Mouse (Mus musculus): Measurements from ENCODE around the gene Snx13. TPM values are rescaled to one million over a fixed set of nuclear protein-coding genes. Genes with fewer than 3 reads are reported as not detected.

The Snx13 gene
- total RNA-seq, 1 experiment: 13.6 TPM

- Histone ChIP-seq H3K4me1 (ENCODE audit: control insufficient read depth in 2 of 2, insufficient read depth in 2 of 2, low read length in 2 of 2, poor library complexity in 1 of 2) (no peaks in the 10 kb centered on the region), H3K9ac (ENCODE audit: insufficient read depth, low read depth, low read length, poor library complexity, severe bottlenecking) (no peak overlapping the region), H3K27ac (ENCODE audit: insufficient read depth, low read depth, low read length, poor library complexity, severe bottlenecking) (no peak overlapping the region), H3K4me3 (ENCODE audit: insufficient read depth in 1 of 2, low read depth in 1 of 2, low read length in 2 of 2, poor library complexity in 1 of 2, severe bottlenecking in 1 of 2) (no peak overlapping the region), H3K9me3 (ENCODE audit: control insufficient read depth, insufficient read depth, low read depth, low read length) (no peaks in the 10 kb centered on the region), H3K36me3 (ENCODE audit: control insufficient read depth, insufficient read depth, low read length, poor library complexity, severe bottlenecking) (no peaks in the 10 kb centered on the region)
- TF ChIP-seq HCFC1 (IDR thresholded peaks at IDR 0.05; ENCODE audit: borderline replicate concordance, insufficient read depth, low read length) (no peak), CHD2 (IDR thresholded peaks at IDR 0.05; ENCODE audit: low read depth, low read length) (no peak), ZNF384 (IDR thresholded peaks at IDR 0.05; ENCODE audit: low read depth, low read length) (no peak), MAFK (IDR thresholded peaks at IDR 0.05; ENCODE audit: insufficient read depth, low read depth, low read length) (no peak), ZC3H11A (IDR thresholded peaks at IDR 0.05; ENCODE audit: borderline replicate concordance, low read depth, low read length) (no peak)
- no peak for DNase-seq (ENCODE audit: low read depth, low spot score)
- in situ Hi-C loops (cut with MboI; ENCODE audit: low sequenced_read_pairs in 2 of 2, unreplicated experiment in 2 of 2): no loop called here
Measured at GRCm38 (mm10) chr12:35054420-35054819, 7.4 kb downstream of the Snx13 start.

GRCm38 (mm10) chr12:35055114-35056095 lies 8.4 kb downstream of the Snx13 start:
- Histone ChIP-seq H3K4me3 (ENCODE audit: insufficient read depth in 1 of 2, low read depth in 1 of 2, low read length in 2 of 2, poor library complexity in 1 of 2, severe bottlenecking in 1 of 2) (no peak overlapping the region), H3K9ac (ENCODE audit: insufficient read depth, low read depth, low read length, poor library complexity, severe bottlenecking) (no peak overlapping the region), H3K27ac (ENCODE audit: insufficient read depth, low read depth, low read length, poor library complexity, severe bottlenecking) (no peak overlapping the region), H3K36me3 (ENCODE audit: control insufficient read depth, insufficient read depth, low read length, poor library complexity, severe bottlenecking) (no peaks in the 10 kb centered on the region), H3K4me1 (ENCODE audit: control insufficient read depth in 2 of 2, insufficient read depth in 2 of 2, low read length in 2 of 2, poor library complexity in 1 of 2) (no peaks in the 10 kb centered on the region), H3K9me3 (ENCODE audit: control insufficient read depth, insufficient read depth, low read depth, low read length) (no peaks in the 10 kb centered on the region)
- in situ Hi-C loops (cut with MboI; ENCODE audit: low sequenced_read_pairs in 2 of 2, unreplicated experiment in 2 of 2): no loop called here
- no peak for DNase-seq (ENCODE audit: low read depth, low spot score)
- no peak for TF ChIP-seq HCFC1 (IDR thresholded peaks at IDR 0.05; ENCODE audit: borderline replicate concordance, insufficient read depth, low read length)
- TF ChIP-seq ZNF384 (IDR thresholded peaks at IDR 0.05; ENCODE audit: low read depth, low read length): no peak

- no peak overlapping the region for H3K4me3 ChIP-seq (ENCODE audit: insufficient read depth in 1 of 2, low read depth in 1 of 2, low read length in 2 of 2, poor library complexity in 1 of 2, severe bottlenecking in 1 of 2)
- no peak for DNase-seq (ENCODE audit: low read depth, low spot score)
- H3K4me1 ChIP-seq (ENCODE audit: control insufficient read depth in 2 of 2, insufficient read depth in 2 of 2, low read length in 2 of 2, poor library complexity in 1 of 2): no peaks in the 10 kb centered on the region
- no peak for TF ChIP-seq MAFK (IDR thresholded peaks at IDR 0.05; ENCODE audit: insufficient read depth, low read depth, low read length)
- in situ Hi-C loops (cut with MboI; ENCODE audit: low sequenced_read_pairs in 2 of 2, unreplicated experiment in 2 of 2): no loop called here
- no peak overlapping the region for H3K27ac ChIP-seq (ENCODE audit: insufficient read depth, low read depth, low read length, poor library complexity, severe bottlenecking)
- no peaks in the 10 kb centered on the region for H3K9me3 ChIP-seq (ENCODE audit: control insufficient read depth, insufficient read depth, low read depth, low read length)
- no peaks in the 10 kb centered on the region for H3K36me3 ChIP-seq (ENCODE audit: control insufficient read depth, insufficient read depth, low read length, poor library complexity, severe bottlenecking)
- no peak overlapping the region for H3K9ac ChIP-seq (ENCODE audit: insufficient read depth, low read depth, low read length, poor library complexity, severe bottlenecking)
Measured at GRCm38 (mm10) chr12:35063697-35064468, 16.9 kb downstream of the Snx13 start.

- no peaks in the 10 kb centered on the region for H3K4me1 ChIP-seq (ENCODE audit: control insufficient read depth in 2 of 2, insufficient read depth in 2 of 2, low read length in 2 of 2, poor library complexity in 1 of 2)
- TF ChIP-seq HCFC1 (IDR thresholded peaks at IDR 0.05; ENCODE audit: borderline replicate concordance, insufficient read depth, low read length): no peak
- TF ChIP-seq MAFK (IDR thresholded peaks at IDR 0.05; ENCODE audit: insufficient read depth, low read depth, low read length): no peak
- TF ChIP-seq ZC3H11A (IDR thresholded peaks at IDR 0.05; ENCODE audit: borderline replicate concordance, low read depth, low read length): no peak
- no peak for TF ChIP-seq CHD2 (IDR thresholded peaks at IDR 0.05; ENCODE audit: low read depth, low read length)
- no peak for TF ChIP-seq ZNF384 (IDR thresholded peaks at IDR 0.05; ENCODE audit: low read depth, low read length)
- H3K9me3 ChIP-seq (ENCODE audit: control insufficient read depth, insufficient read depth, low read depth, low read length): no peaks in the 10 kb centered on the region
- no peaks in the 10 kb centered on the region for H3K36me3 ChIP-seq (ENCODE audit: control insufficient read depth, insufficient read depth, low read length, poor library complexity, severe bottlenecking)
- H3K9ac ChIP-seq (ENCODE audit: insufficient read depth, low read depth, low read length, poor library complexity, severe bottlenecking): no peak overlapping the region
- no peak overlapping the region for H3K4me3 ChIP-seq (ENCODE audit: insufficient read depth in 1 of 2, low read depth in 1 of 2, low read length in 2 of 2, poor library complexity in 1 of 2, severe bottlenecking in 1 of 2)
- no peak for DNase-seq (ENCODE audit: low read depth, low spot score)
- in situ Hi-C loops (cut with MboI; ENCODE audit: low sequenced_read_pairs in 2 of 2, unreplicated experiment in 2 of 2): no loop called here
- H3K27ac ChIP-seq (ENCODE audit: insufficient read depth, low read depth, low read length, poor library complexity, severe bottlenecking): no peak overlapping the region
Measured at GRCm38 (mm10) chr12:35067621-35068020, 20.6 kb downstream of the Snx13 start.
